In the genomic region with DNA sequence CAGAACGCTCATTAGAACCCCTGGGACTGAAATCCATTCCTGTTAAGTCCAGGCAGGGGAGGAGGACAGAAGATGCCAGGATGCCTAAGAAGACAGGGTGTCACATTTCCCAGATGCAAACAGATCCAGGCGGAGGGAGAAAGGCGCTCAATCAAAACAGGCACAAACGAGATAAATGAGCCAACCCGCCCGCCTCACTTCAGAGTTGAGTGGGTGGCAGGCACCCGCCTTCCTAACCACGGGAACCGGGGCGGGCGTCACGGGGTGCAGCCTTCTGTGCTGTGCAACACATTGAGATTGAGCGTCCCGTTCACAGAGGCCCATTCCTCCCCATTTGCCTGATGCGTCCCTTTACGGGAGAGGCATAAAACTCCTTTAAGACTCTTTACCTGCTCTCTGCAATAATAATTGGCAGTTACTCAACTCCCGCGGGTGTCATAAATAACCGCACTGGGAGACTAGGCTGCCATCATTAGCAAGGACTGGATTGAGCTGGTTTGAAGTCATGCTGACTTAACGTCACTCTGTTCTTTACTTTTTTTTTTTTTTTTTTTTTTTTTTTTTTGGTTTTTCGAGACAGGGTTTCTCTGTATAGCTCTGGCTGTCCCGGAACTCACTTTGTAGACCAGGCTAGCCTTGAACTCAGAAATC, we compare ENCODE assay signal across 12 mouse cellular contexts. TPM values are rescaled to one million over a fixed set of nuclear protein-coding genes. Genes with fewer than 3 reads are reported as not detected.
DNase-seq lines count a peak whose midpoint lies in the region; ATAC-seq and TF ChIP-seq lines count a peak whose summit lies in the region.
"Had no signal": no experiment of that assay in that cellular context is flagged by ENCODE, and none has a peak within 500 bp of the region (broad histone marks: within the 10 kb centered on the region; RNA-seq: fewer than 3 reads in every experiment).

No protein-coding gene starts in this region.

- no peak for DNase-seq in heart, postnatal 25 days (ENCODE audit: low spot score)
- peak; percentile 19 to 36 for DNase-seq in layer of hippocampus, postnatal 25 days (ENCODE audit: extremely low spot score in 1 of 2, low spot score in 1 of 2)
- no peak for DNase-seq in cerebellum, adult 9-10 months
- DNase-seq in lung, postnatal 10 days, result no peak
- no peak for DNase-seq in cerebellum, adult 11 months
- DNase-seq: heart, postnatal 10 days had no signal

- intact Hi-C loops in heart, postnatal 25 days (cut with DNase I), result no loop called here

- no peak overlapping the region for H3K9ac ChIP-seq in heart, embryonic 15.5 days
- no peak overlapping the region for H3K9ac ChIP-seq in embryonic facial prominence, embryonic 15.5 days
- H3K9ac ChIP-seq: lung, embryonic 15.5 days had no signal

- H3K4me2 ChIP-seq in heart, embryonic 15.5 days, result 0 out of 2 replicates have a peak overlapping the region, but pooled peaks have one; percentile 25
- 0 out of 2 replicates have a peak overlapping the region, but pooled peaks have one; percentile 0 for H3K4me2 ChIP-seq in embryonic facial prominence, embryonic 15.5 days (replicated peaks)
- H3K4me2 ChIP-seq: lung, embryonic 15.5 days had no signal

- H3K4me3 ChIP-seq in heart, embryonic 15.5 days, result no peak overlapping the region
- peak overlapping the region; percentile 46 for H3K4me3 ChIP-seq in E14TG2a.4 (replicated peaks; ENCODE audit: low read length)
- no peak overlapping the region for H3K4me3 ChIP-seq in embryonic facial prominence, embryonic 15.5 days (replicated peaks)
- H3K4me3 ChIP-seq: lung, embryonic 15.5 days had no signal

- H3K27me3 ChIP-seq in heart, embryonic 15.5 days, result peaks cover 37% of the 10 kb centered on the region
- peaks cover 42% of the 10 kb centered on the region for H3K27me3 ChIP-seq in E14TG2a.4 (ENCODE audit: insufficient read depth, low read length)
- 0 out of 2 replicates have a peak, but pooled peaks cover 6% of the 10 kb centered on the region for H3K27me3 ChIP-seq in embryonic facial prominence, embryonic 15.5 days
- H3K27me3 ChIP-seq: Patski had no signal

- TF ChIP-seq CTCF in E14TG2a.4 (conservative IDR thresholded peaks at IDR 0.05; ENCODE audit: low read length), result no peak

- peaks cover 5% of the 10 kb centered on the region; the same call in 1 of the 2 replicates for H3K4me1 ChIP-seq in heart, embryonic 15.5 days (replicated peaks)
- H3K4me1 ChIP-seq in E14TG2a.4 (replicated peaks; ENCODE audit: low read depth, low read length), result peaks cover 22% of the 10 kb centered on the region
- no peaks in the 10 kb centered on the region for H3K4me1 ChIP-seq in embryonic facial prominence, embryonic 15.5 days
- H3K4me1 ChIP-seq: lung, embryonic 15.5 days had no signal

- no peak for ATAC-seq in heart, embryonic 15.5 days (replicated peaks; ENCODE audit: insufficient number of reproducible peaks, insufficient read depth, low FRiP score, low read depth)
- ATAC-seq in embryonic facial prominence, embryonic 15.5 days (ENCODE audit: insufficient number of reproducible peaks, low FRiP score, low TSS enrichment, low read depth), result no peak
- ATAC-seq: Patski had no signal

- WGBS in heart, embryonic 15.5 days, result 35% methylated on average over 22 of the region's 22 CpGs
- WGBS in embryonic facial prominence, embryonic 15.5 days, result 48% methylated on average over 22 of the region's 22 CpGs

- no peak overlapping the region for H3K27ac ChIP-seq in heart, embryonic 15.5 days
- H3K27ac ChIP-seq in embryonic facial prominence, embryonic 15.5 days (replicated peaks), result no peak overlapping the region
- H3K27ac ChIP-seq: lung, embryonic 15.5 days had no signal

- no peaks in the 10 kb centered on the region for H3K9me3 ChIP-seq in heart, embryonic 15.5 days (replicated peaks)
- no peaks in the 10 kb centered on the region for H3K9me3 ChIP-seq in E14TG2a.4 (ENCODE audit: low read length)
- H3K9me3 ChIP-seq in embryonic facial prominence, embryonic 15.5 days (replicated peaks), result no peaks in the 10 kb centered on the region
- H3K9me3 ChIP-seq: lung, embryonic 15.5 days had no signal

- no peaks in the 10 kb centered on the region for H3K36me3 ChIP-seq in heart, embryonic 15.5 days
- H3K36me3 ChIP-seq in E14TG2a.4 (ENCODE audit: insufficient read depth, low read length), result no peaks in the 10 kb centered on the region
- H3K36me3 ChIP-seq in embryonic facial prominence, embryonic 15.5 days, result no peaks in the 10 kb centered on the region
- H3K36me3 ChIP-seq: lung, embryonic 15.5 days had no signal

RNA-seq across cellular contexts. Expression of a gene that starts 10.8 kb away (rescaled TPM):
- 7.2 and 9.8 TPM in 2 replicates for polyA plus RNA-seq in heart, embryonic 15.5 days (2015; fragmentation: Nextera tagmentation; extraction: Ambion mirVana)
- 10 to 100 TPM; 15.1 to 16.5 TPM for total RNA-seq in heart, postnatal 25 days (2021)
- polyA plus RNA-seq in embryonic facial prominence, embryonic 15.5 days (2015; fragmentation: Nextera tagmentation; extraction: Ambion mirVana), result 10.2 and 14.6 TPM in 2 replicates
- 10 to 100 TPM; 66.4 to 70.4 TPM for total RNA-seq in layer of hippocampus, postnatal 25 days (2021)

RNA-seq across cellular contexts. Expression of a gene that starts 34.8 kb away (rescaled TPM):
- 15.5 and 19.5 TPM in 2 replicates for polyA plus RNA-seq in heart, embryonic 15.5 days (2015; fragmentation: Nextera tagmentation; extraction: Ambion mirVana)
- 1 to 10 TPM; 5.0 to 5.3 TPM for total RNA-seq in heart, postnatal 25 days (2021)
- 35.5 and 35.8 TPM in 2 replicates for polyA plus RNA-seq in embryonic facial prominence, embryonic 15.5 days (2015; fragmentation: Nextera tagmentation; extraction: Ambion mirVana)
- total RNA-seq in layer of hippocampus, postnatal 25 days (2021), result 10 to 100 TPM; 14.0 to 17.3 TPM

RNA-seq across cellular contexts. Expression of a gene that starts 48.1 kb away (rescaled TPM):
- not detected in 2 replicates for polyA plus RNA-seq in heart, embryonic 15.5 days (2015; fragmentation: Nextera tagmentation; extraction: Ambion mirVana)
- total RNA-seq in heart, postnatal 25 days (2021), result not detected
- 4.6 and 9.8 TPM in 2 replicates for polyA plus RNA-seq in embryonic facial prominence, embryonic 15.5 days (2015; fragmentation: Nextera tagmentation; extraction: Ambion mirVana)
- not detected for total RNA-seq in layer of hippocampus, postnatal 25 days (2021)
- total RNA-seq: heart, postnatal 10 days had no signal
- polyA plus RNA-seq: cortical plate, adult 2 months; Patski had no signal

Comparison
In these comparisons a context has a peak if more than half of its experiments do, and no peak if none do; other contexts are left out.
1. DNase-seq: peak in layer of hippocampus, postnatal 25 days (2 of 2); none in heart, postnatal 25 days (single experiment), cerebellum, adult 9-10 months (single experiment), lung, postnatal 10 days (single experiment) and cerebellum, adult 11 months (single experiment).